Mouse (Mus musculus) lung, postnatal 25 days (tissue): ENCODE measurements at regions not wholly inside any gene's neighbourhood (a gene's known extent, or its start where the extent isn't known, plus 50 kb on each side); places are given as distances from the start of the nearest gene placed in this dataset.

Experiments used
- DNase-seq: peaks from one replicate; pipeline ENCODE4 v3.0.0; 2022; ENCODE audit warnings: low spot score

GRCm38 (mm10) chr12:56472856-56473647, 63.7 kb downstream of the Nkx2-1 start:
- no peak for DNase-seq

- no peak for DNase-seq
Observed at GRCm38 (mm10) chr12:56470932-56471500, 65.7 kb downstream of the Nkx2-1 start.

GRCm38 (mm10) chr12:56459508-56460119, 77.1 kb downstream of the Nkx2-1 start:
- no peak for DNase-seq

GRCm38 (mm10) chr12:56458665-56459507, 77.8 kb downstream of the Nkx2-1 start:
- DNase-seq = no peak

- no peak for DNase-seq
Observed at GRCm38 (mm10) chr12:56457951-56458350, 78.8 kb downstream of the Nkx2-1 start.

- no peak for DNase-seq
Observed at GRCm38 (mm10) chr12:56457356-56457755, 79.4 kb downstream of the Nkx2-1 start.

- DNase-seq = no peak
Observed at GRCm38 (mm10) chr12:56450261-56450660, 86.4 kb downstream of the Nkx2-1 start.

- DNase-seq = no peak
Observed at GRCm38 (mm10) chr12:56448786-56449564, 87.7 kb downstream of the Nkx2-1 start.

- no peak for DNase-seq
Observed at GRCm38 (mm10) chr12:56441166-56441817, 95.4 kb downstream of the Nkx2-1 start.

- no peak for DNase-seq
Observed at GRCm38 (mm10) chr12:56440068-56440847, 94.6 kb upstream of the Mbip start.

- no peak for DNase-seq
Observed at GRCm38 (mm10) chr12:56438384-56438783, 92.7 kb upstream of the Mbip start.

GRCm38 (mm10) chr12:56437975-56438374, 92.3 kb upstream of the Mbip start:
- DNase-seq = no peak

GRCm38 (mm10) chr12:56426681-56427246, 81.1 kb upstream of the Mbip start:
- DNase-seq = peak; percentile 86

- no peak for DNase-seq
Observed at GRCm38 (mm10) chr12:56416106-56416505, 70.4 kb upstream of the Mbip start.

- peak; percentile 64 for DNase-seq
Observed at GRCm38 (mm10) chr12:56414861-56415765, 69.4 kb upstream of the Mbip start.

- no peak for DNase-seq
Observed at GRCm38 (mm10) chr12:56405658-56406057, 60.0 kb upstream of the Mbip start.

- DNase-seq = peak; percentile 70
Observed at GRCm38 (mm10) chr12:56404833-56405232, 59.1 kb upstream of the Mbip start.

- no peak for DNase-seq
Observed at GRCm38 (mm10) chr12:56404262-56404661, 58.6 kb upstream of the Mbip start.

- no peak for DNase-seq
Observed at GRCm38 (mm10) chr12:56403626-56404025, 57.9 kb upstream of the Mbip start.
